Mouse (Mus musculus) bone marrow, adult 2 months (tissue): Measurements from ENCODE around the gene Ankrd36.

Experiments used
- CTCF ChIP-seq: fragments of 200-500 bp; IDR thresholded peaks from 2 replicates; pipeline ENCODE4 v1.5.1; 2011; ENCODE audit warnings: low read length, control low read depth; ENCODE audit not compliant: control insufficient read depth, insufficient read depth
- POLR2A ChIP-seq: fragments of 200-500 bp; IDR thresholded peaks from 2 replicates; pipeline ENCODE4 v1.6.1; 2011; ENCODE audit warnings: low read depth, mild to moderate bottlenecking, control low read depth, low read length, borderline replicate concordance; ENCODE audit not compliant: control insufficient read depth

DNA sequence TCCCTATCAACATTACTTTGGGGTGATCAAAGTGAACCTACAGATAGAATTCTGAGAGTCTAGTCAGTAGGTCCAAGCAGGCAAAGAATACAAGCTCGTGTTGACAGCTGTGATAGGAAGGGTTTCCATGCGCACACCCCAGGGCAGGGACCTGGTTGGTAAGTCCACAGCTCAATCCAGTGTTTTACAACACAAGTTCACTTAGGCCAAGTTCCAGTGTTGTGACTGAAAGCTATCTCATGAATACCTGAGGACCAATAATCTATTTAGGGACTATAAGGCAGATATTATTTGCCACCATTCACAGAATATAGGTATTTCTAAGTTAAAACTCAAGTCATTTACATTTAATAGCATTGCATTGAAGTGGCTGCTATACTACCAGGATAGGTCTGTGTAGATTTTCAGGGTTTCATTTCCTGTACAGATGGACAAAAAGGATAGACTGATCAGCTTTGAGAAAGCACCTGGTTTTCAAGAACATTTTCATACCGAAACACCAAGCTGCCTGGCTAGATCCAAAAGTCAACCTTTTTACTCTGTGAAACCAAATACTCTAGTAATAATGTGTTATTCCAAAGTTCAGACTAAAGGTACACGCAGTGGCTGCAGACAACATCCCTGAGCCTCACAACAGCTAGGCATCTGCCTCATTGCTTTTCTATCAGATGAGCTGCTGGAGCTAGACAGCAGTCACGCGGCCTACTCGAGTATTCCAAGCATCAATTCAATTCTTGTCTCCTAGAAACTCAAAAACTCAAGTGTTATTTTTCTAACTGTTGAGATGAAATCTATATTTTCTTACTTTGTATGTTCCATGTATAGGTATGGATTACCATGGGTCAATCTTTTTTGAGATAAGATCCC is 42.7 kb upstream of the Ankrd36 start:
- no peak for TF ChIP-seq POLR2A
- no peak for TF ChIP-seq CTCF
